Mouse (Mus musculus): ENCODE data around the gene Tldc1.

- no peak for TF ChIP-seq CTCF (IDR thresholded peaks at IDR 0.05; ENCODE audit: control insufficient read depth, insufficient read depth, low read length)
- no peak for TF ChIP-seq POLR2A (IDR thresholded peaks at IDR 0.05; ENCODE audit: borderline replicate concordance, control insufficient read depth, low read depth, low read length)
Measured at GRCm38 (mm10) chr8:119723676-119724075, 54.5 kb downstream of the Tldc1 start.

Data from bone marrow, adult 2 months (tissue).